Mouse (Mus musculus) MEL (cell line): ENCODE data around the gene Trir.

Experiments
- CTCF ChIP-seq, 3 experiments: IDR thresholded peaks in 2 of 3; conservative IDR thresholded peaks in 1 of 3; 2 replicates each; pipeline ENCODE4 v1.5.1; 2011 to 2012; ENCODE audit warnings: low read length in 3 of 3, low read depth in 2 of 3, mild to moderate bottlenecking in 2 of 3, improper control_type of control experiment in 1 of 3, inconsistent platforms in 1 of 3, mixed read lengths in 1 of 3, moderate library complexity in 1 of 3; ENCODE audit not compliant: control insufficient read depth in 1 of 3, insufficient read depth in 1 of 3, poor library complexity in 1 of 3, severe bottlenecking in 1 of 3
- GABPA ChIP-seq: IDR thresholded peaks from 2 replicates; pipeline ENCODE4 v1.6.1; 2012; ENCODE audit warnings: low read depth, mild to moderate bottlenecking, inconsistent platforms, low read length, improper control_type of control experiment, moderate library complexity
- GATA1 ChIP-seq: IDR thresholded peaks from 2 replicates; pipeline ENCODE4 v1.6.1; 2011; ENCODE audit warnings: low read depth, low read length, improper control_type of control experiment
- MEF2A ChIP-seq: IDR thresholded peaks from 2 replicates; pipeline ENCODE4 v1.6.1; 2014; ENCODE audit warnings: low read depth, mild to moderate bottlenecking, inconsistent platforms, low read length, improper control_type of control experiment; ENCODE audit not compliant: poor library complexity, insufficient replicate concordance, severe bottlenecking; ENCODE audit errors: extremely low read depth
- MXI1 ChIP-seq: IDR thresholded peaks from 2 replicates; pipeline ENCODE4 v1.6.1; 2011; ENCODE audit warnings: mild to moderate bottlenecking, low read depth, low read length, improper control_type of control experiment
- NELFE ChIP-seq: IDR thresholded peaks from 2 replicates; pipeline ENCODE4 v1.6.1; 2011; ENCODE audit warnings: low read depth, low read length, improper control_type of control experiment
- POLR2A ChIP-seq, 2 experiments: IDR thresholded peaks; 2 replicates each; pipeline ENCODE4 v1.6.1; 2011 to 2012; ENCODE audit warnings: low read length in 2 of 2, mild to moderate bottlenecking in 2 of 2, control low read depth in 1 of 2, improper control_type of control experiment in 1 of 2, low read depth in 1 of 2, moderate library complexity in 1 of 2; ENCODE audit not compliant: control insufficient read depth in 1 of 2, insufficient read depth in 1 of 2, poor library complexity in 1 of 2
- UBTF ChIP-seq: IDR thresholded peaks from 2 replicates; pipeline ENCODE4 v1.6.1; 2012; ENCODE audit warnings: low read depth, mild to moderate bottlenecking, inconsistent platforms, low read length, improper control_type of control experiment, moderate library complexity, borderline replicate concordance; ENCODE audit not compliant: insufficient read depth
- USF1 ChIP-seq: IDR thresholded peaks from 2 replicates; pipeline ENCODE4 v1.6.1; 2014; ENCODE audit warnings: low read depth, mild to moderate bottlenecking, inconsistent platforms, low read length, improper control_type of control experiment, moderate library complexity
- ZMIZ1 ChIP-seq: IDR thresholded peaks from 2 replicates; pipeline ENCODE4 v1.6.1; 2012; ENCODE audit warnings: low read depth, mild to moderate bottlenecking, inconsistent platforms, low read length, improper control_type of control experiment, moderate library complexity

DNA sequence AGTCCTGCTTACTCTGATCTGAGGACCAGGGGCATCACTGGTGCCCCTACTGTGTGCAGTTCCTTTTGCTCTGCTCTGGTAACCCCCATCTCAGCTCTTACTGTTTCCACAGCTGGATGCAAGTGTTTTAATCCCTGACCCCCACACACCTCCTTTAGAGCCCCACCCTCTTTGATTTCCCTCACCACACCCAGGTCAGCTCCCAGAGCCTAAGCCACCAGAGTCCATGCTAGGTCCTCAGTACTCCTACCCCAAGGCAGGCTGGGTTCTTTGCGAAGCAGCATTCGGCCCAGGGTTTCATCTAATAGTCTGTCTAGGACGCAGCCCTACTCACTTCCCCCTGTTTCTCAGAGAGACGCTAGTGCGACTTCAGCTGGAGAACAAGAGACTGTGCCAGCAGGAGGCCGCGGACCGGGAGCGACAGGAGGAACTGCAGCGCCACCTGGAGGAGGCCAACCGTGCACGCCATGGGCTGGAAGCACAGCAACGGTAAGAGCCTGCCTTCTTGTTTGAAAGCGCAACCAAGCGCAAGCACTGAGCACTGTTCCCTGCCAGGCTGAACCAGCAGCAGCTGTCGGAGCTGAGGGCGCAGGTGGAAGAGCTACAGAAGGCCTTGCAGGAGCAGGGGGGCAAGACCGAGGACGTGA is 28.9 kb upstream of the Trir start:
- TF ChIP-seq GABPA: no peak
- 0 out of 2 replicates have a peak, but pooled peaks have one; percentile 34 for TF ChIP-seq USF1
- no peak for TF ChIP-seq NELFE
- 0 out of 2 replicates have a peak, but pooled peaks have one; percentile 47 for TF ChIP-seq ZMIZ1
- TF ChIP-seq POLR2A (IDR thresholded peaks at IDR 0.05; ENCODE audit: control insufficient read depth in 1 of 2, insufficient read depth in 1 of 2, low read depth in 1 of 2, low read length in 2 of 2, poor library complexity in 1 of 2): no peak
- no peak for TF ChIP-seq GATA1
- peak; percentile 80 for TF ChIP-seq MXI1
- no peak for TF ChIP-seq MEF2A
- TF ChIP-seq CTCF (IDR thresholded peaks at IDR 0.05 in 2 of 3, conservative IDR thresholded peaks at IDR 0.05 in 1 of 3; ENCODE audit: control insufficient read depth in 1 of 3, insufficient read depth in 1 of 3, low read depth in 2 of 3, low read length in 3 of 3, poor library complexity in 1 of 3, severe bottlenecking in 1 of 3): peak in 2 of 3 experiments; percentile 83 to 97
- no peak for TF ChIP-seq UBTF
